Mouse (Mus musculus) urinary bladder, postnatal 10 days (tissue): ENCODE data around the gene Mpped2.

Source experiments
- DNase-seq: peaks from one replicate; pipeline ENCODE4 v3.0.0; 2022; ENCODE audit warnings: low spot score

Gene Mpped2

DNA sequence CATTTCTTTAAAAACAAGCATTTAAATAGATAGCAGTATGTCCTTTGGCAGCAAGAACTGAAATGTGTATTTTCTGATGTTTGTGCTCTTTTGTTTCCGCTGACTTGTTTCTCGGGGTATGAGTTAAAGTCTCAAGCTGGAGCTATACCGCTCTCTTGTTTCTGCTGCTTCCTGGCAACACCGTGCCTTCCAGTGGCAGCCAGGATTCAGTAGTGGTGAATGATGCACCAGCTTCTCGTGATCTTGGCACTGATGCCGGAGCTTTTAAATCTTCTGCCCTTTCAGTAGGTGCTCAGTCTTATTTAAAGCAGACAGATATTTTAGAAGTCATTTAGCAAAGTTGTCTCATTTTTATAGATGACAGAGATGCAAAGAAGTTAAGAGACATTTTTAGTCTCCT, 53.1 kb downstream of the Mpped2 start:
- DNase-seq: no peak

DNA sequence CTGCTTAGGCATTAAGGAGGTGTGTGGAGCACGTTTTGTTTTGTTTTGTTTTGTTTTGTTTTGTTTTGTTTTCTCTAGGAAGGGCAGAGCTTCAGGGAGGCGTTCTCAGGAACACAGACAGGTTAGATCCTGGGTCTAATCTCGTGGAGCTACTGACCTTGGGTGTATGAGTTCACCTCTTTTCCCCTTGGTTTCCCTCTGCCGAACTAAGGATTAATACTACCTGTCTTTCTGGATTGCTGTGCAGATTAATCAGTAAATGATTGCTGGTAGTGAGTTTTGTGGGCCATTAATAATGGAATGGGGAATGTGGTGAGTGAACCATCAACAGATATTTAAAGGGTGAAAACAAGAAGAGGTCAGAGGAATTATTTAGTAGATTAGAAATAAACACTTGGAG, 53.8 kb downstream of the Mpped2 start:
- no peak for DNase-seq

- DNase-seq: no peak
Measured at GRCm38 (mm10) chr2:106747342-106747741, 54.3 kb downstream of the Mpped2 start.

DNA sequence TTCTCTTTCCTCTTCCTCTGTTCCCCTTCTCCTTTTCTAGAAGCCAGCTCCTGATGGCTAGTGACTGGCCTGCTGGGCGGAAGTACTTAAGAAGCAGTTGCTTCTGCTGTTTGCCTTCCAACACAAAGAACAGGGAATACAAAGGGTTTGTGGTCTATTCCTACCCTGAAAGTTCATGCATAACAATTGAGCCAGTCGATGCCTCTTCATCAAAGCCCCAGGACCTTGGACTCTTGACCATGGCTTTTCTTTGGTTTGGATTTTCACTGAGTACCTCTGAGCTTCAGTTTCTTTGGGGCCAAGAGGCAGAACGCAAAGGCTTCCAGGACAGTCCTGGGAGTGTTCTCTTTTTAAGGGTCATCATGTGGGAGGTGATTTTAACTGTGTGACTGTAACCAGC, 57.8 kb downstream of the Mpped2 start:
- DNase-seq: no peak

DNA sequence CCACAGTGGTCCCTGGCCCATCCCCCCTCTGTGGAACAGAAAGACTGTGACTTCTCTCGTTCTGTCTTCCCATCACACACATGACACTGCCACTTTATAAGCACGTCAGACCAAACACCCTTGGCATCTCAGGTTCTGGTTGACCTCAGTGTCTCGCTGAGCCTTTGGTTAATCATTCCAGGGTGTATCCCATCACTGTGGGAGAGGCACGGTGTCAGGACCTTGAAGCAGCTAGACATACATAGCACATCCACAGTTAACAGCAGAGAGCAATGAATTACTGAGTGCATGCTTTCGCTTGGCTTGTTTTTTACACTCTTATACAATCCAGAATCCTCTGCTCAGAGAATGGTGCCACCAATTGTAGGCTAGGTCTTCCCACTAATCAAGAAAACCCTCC, 60.6 kb downstream of the Mpped2 start:
- no peak for DNase-seq

DNA sequence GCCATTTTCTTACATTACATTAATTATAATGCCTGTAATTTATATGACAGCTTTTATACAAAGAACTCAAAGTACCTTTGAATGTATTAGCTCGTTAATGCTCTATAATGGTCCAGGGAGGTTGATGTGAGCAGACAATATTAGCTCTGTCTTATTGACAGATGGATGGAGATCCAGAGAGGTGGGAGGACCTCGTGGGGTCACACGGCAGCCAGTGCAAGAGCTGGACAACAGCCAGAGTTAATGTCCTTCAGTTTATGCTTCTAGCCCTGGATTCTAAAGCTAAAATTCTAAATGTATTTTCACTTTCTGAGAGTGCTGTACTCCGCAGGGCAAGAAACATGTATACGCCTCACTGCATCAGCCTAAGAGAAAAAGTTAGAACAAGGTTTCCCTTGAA, 61.6 kb downstream of the Mpped2 start:
- DNase-seq: no peak

DNA sequence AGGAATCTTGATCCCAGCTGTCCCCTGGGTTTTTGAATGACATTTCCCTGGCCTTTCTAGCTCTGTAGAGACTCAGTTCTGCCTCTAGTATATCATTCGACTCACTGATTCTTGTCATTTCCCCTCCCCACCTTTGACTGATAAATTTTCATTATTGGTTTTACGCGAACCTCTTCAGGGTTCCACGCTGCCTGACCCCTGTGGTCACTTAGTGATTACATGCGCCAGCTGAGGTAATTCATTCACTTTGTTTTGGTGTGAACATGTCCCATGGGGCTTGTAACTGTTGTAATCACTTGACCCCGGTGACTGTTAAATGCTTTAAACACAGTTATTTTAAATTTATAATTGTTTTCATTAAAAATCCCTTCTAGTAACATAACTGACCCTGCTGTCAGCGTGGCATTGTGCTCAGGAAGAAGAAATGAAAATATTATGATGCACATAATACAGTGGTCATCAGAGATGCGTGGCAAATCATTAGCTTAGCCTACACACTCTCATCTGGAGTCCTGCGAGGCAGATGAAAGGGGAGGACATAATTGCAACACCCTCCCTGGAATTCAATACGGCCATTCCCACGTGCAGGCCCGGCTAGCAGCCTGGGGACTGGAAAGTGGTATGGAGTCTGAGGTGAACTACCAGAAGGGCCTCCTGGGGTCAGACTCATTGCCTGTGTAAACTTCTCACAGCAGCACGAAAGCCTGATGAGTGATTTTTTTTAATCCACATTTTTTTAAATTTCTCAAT, 63.5 kb downstream of the Mpped2 start:
- no peak for DNase-seq

DNA sequence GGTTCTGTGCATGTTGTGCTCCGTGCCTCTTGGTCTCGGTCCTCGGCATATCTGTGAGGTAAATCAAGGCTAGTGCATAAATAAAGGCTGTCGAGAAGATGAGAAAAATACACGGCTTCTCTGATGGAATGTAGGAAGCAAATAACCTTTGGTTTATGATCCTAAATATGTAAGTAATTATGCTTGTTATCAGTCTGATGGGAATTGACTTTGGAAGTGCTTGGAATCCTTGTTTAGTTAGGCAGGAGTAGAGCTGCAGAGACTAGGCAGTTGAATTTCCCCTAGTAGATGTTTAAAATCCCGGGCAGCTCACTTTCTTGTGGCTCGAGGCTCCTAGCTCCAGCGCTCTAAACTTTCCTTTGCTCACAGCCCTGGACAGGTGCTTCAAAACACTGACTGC, 69.9 kb downstream of the Mpped2 start:
- no peak for DNase-seq

- DNase-seq: no peak
Measured at GRCm38 (mm10) chr2:106769236-106769635, 76.2 kb downstream of the Mpped2 start.

DNA sequence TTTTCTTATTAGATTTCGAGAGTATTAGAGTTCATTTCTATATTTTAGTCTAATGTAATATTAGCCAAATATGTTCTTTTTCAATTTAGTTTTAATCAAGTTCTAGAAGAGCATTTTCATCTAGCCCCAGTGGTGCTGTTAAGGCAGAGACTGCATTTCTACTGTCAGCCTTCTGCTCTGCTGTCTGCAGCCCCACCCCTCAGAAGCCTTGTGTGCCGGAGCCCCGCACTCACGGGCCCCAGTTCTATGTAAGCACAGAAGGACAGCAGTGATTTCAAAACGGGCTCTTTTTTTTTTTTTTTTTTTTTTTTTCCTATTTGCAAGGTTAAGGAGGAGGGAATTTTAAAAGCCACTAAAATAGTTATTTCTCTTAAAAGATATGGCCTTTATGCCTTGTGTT, 79.6 kb downstream of the Mpped2 start:
- no peak for DNase-seq

DNA sequence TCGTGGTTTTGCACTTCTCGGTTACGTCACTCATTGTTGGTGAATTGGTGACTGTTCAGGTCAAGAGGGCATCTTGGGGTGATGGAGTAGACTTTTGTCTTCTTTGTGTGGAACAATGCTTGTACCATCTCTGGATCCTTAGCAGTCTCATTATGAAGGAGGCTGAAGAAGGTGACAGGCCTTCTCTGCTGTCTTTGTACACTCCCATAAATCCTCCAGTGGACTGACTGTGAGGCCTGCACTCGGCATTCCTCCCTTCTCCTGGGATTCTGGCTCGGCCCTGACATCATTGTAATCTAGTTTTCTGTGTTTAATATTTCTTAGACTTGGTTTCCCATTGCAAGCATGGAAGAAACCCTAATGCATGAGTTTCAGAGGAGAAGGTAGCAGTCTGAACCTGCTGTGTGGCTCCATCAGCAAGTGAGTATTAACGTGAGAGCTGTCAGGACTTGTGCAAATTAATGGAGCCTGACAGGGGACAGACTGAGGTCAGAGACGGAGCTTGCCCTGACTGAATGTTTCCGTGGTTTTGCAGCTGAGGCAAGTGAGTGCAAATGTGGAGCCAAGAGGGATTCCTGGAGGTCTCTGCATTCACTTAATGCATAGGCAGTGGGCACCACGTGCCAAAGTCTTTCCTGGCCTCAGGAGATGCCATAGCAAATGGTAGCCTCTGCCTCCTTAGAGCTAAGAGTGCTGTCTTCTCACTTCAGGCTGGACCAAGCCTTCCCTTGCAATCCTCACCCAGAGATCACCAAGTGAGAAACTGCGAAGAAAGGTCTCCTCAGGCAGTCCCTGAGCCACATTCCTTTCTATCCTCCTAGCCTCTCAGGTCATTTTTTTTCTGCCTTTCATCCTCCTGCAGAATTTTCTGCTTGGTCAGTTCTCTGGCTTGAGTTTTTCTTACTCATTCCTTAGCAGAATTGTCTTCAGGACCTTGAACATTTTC, 81.5 kb downstream of the Mpped2 start:
- no peak for DNase-seq

- no peak for DNase-seq
Measured at GRCm38 (mm10) chr2:106775994-106776393, 82.9 kb downstream of the Mpped2 start.

DNA sequence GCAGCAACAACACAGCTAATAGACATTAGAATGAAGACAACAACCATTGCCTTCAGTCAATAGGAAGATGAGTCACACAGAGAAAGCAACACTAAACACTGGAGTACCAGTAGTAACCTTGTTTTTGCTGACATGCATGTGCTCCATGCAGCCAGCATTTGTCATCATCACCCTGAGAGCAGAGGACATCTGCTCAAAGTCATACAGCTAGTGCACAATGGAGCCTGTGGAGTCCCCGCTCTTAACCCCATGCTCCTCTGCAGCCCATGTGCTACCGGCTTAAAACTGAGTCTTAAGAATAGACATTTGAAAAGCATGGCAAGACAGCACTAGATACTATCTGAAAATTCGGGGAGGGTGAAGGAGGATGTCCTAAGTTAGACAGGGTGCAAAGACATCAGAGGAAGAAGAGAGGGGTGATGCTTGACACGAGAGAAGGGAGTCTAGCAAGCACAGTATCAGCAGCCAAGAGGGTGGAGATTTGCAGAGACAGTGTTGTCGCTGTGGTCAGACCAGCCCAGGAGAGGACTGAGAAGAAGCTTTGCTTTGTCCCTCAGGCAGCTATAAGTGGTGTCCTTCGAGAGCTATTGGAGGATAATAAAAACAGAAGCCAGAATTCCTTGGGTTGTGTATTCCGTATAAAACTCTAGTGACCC, 85.9 kb downstream of the Mpped2 start:
- no peak for DNase-seq

DNA sequence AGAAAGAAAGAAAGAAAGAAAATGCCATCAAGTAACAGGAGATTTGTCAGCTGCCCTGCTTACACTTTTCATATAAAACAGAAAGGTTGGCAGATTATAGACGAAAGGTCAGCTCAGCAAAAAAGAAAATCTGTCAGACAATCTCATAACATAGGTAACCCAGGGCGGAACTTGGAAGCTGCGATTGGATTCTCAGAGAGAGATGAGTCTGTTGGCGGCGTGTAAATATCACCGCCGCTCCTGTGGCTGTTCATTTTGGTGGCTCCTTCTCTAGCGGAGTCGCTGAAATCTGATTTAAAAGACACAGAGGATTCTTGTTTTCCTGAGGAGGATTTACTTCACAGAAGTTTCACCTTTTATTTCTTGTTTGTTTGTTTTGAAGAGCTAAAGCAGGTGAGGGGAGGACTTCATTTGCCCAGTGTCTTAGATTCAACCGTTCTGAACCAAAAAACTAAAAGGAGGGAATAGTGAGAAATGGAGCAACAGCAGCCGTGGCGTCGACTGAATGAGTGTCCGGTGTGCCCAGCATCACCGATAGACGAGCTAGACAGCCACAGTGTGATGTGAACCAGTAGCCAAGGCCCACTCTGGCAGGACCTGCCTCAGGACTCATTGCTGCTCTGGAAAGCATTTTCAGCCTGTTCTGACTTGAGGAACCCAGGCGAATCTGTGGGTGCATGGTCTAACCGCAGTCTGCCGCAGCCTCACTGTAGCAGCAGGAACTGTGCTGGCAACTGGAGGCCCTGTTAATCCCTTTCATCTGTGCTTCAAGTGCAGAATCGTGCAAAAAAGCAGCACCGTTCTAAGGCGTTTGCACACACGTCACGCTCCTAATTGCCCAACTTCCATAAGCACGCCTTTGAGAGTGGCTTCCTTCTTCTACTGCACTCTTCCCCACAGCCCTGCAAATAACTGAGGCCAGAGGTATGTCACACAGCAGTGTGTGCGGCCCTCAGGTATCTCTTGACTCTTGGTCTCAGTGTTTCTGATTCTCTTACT, 88.4 kb downstream of the Mpped2 start:
- no peak for DNase-seq

GRCm38 (mm10) chr2:106783311-106783710, 90.2 kb downstream of the Mpped2 start:
- DNase-seq: no peak

DNA sequence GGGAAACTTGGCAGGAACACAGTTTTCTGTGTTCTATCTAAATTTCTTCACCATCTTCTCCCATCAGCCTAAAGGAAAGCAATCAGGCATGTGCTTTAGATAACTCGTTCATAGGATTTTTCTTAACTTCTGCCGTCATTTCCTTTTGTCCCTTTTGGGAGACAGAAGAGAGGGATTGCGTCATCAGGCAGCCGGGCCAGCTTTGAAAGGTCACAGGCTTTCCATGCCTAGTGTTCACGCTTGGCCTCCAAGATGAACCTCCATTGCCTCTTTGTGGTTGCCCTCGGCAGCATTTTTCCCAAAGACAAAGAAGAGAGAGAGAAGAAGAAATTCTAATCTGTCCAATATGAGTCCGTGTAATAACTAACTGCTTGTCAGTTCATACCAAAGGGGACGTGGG, 95.0 kb downstream of the Mpped2 start:
- no peak for DNase-seq

- DNase-seq: no peak
Measured at GRCm38 (mm10) chr2:106788573-106788972, 95.5 kb downstream of the Mpped2 start.

GRCm38 (mm10) chr2:106789694-106790328, 96.7 kb downstream of the Mpped2 start:
- no peak for DNase-seq

GRCm38 (mm10) chr2:106790329-106790701, 97.2 kb downstream of the Mpped2 start:
- no peak for DNase-seq

GRCm38 (mm10) chr2:106796246-106796645, 103.2 kb downstream of the Mpped2 start:
- no peak for DNase-seq

DNA sequence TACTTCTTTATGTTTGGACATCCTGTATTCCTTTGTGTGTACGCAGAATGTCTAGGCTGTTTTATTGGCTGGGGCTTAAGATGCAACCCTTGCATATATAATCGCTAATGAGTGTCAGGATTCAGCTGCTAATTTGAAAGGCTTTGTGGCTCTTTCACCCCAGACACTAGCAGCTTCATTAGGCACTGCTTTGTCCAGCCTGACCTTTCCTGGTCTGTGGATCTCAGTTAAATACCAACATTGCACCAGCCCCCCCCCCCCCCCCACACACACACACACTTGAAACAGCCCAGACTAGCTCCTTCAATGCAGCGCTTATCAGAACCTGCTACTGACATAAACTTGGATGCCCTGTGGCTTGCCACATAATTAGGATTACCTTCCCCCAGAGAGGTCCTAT, 104.8 kb downstream of the Mpped2 start:
- DNase-seq: no peak
